Mouse (Mus musculus): Measurements from ENCODE around the gene Bcl2l12. TPM values are rescaled to one million over a fixed set of nuclear protein-coding genes. Genes with fewer than 3 reads are reported as not detected.

The Bcl2l12 gene
- 70.6 and 74.9 TPM in 2 replicates for polyA plus RNA-seq (2014; fragmentation: Nextera tagmentation; extraction: Ambion mirVana)

DNA sequence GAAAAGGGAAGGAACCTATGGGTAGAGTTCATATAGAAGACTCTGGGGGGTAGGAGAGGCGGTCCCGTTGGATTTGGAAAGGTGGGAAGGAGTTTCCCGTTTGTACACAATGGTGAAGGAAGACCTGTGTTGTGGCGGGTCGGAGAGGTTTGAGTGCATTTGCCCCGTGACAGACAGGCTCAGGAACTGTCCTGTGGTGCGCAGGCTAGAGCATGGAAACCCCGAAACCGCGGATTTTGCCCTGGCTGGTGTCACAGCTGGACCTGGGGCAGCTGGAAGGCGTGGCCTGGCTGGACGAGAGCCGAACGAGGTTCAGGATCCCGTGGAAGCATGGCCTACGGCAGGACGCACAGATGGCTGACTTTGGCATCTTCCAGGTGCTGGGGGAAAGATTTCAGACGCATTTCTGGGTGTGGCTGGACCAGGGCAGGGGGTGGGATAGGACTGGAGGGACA lies at the start of gene Bcl2l12:
Bcl2l12 (minus strand) TSS at position 212 of the 455 bp plus-strand sequence.
- H3K4me3 ChIP-seq (ENCODE audit: low read depth, low read length), result peak within 1 kb of the TSS; percentile 66
- WGBS, result 5% methylated on average over 18 of the region's 18 CpGs
- ATAC-seq (replicated peaks; ENCODE audit: low FRiP score) (no peak), DNase-seq (ENCODE audit: low spot score) (no peak)
- no peaks in the 10 kb centered on the region for H3K27me3 ChIP-seq (ENCODE audit: control insufficient read depth, insufficient read depth, low read length)
- H3K4me1 ChIP-seq (replicated peaks; ENCODE audit: control insufficient read depth, insufficient read depth, low read length), result peaks cover 9% of the 10 kb centered on the region
- no peaks in the 10 kb centered on the region for H3K9me3 ChIP-seq (ENCODE audit: control insufficient read depth, low read length)
- H3K36me3 ChIP-seq (ENCODE audit: control insufficient read depth, insufficient read depth, low read length), result peaks cover 17% of the 10 kb centered on the region
- H3K4me2 ChIP-seq (ENCODE audit: low read depth, low read length, severe bottlenecking), result peak within 1 kb of the TSS; percentile 67
- peak within 1 kb of the TSS; percentile 61 for H3K9ac ChIP-seq (ENCODE audit: low read length)
- peak within 1 kb of the TSS; percentile 57; the same call in 1 of the 2 replicates for H3K27ac ChIP-seq (ENCODE audit: low read depth, low read length)

DNA sequence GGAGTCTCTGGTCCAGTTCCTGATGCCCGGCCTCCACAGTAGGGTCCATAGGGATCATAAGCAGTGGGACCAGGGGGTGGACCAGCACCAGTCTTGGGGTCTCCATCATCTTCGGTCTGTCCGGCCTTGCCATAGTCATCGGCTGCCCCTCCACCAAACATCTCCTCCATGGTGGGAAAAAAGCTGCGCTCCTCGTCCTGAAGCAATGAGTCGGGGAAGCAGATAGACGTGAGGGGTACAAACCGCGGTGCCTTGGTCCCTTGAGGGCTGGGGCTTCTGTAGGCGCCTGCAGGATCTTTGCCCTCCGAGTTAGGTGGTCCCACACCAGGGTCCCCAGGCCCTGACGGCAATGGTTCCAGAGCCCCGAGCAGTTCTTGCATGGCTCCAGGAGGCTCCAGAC lies 49.0 kb upstream of the Bcl2l12 start:
- ATAC-seq (replicated peaks; ENCODE audit: low FRiP score), result no peak

DNA sequence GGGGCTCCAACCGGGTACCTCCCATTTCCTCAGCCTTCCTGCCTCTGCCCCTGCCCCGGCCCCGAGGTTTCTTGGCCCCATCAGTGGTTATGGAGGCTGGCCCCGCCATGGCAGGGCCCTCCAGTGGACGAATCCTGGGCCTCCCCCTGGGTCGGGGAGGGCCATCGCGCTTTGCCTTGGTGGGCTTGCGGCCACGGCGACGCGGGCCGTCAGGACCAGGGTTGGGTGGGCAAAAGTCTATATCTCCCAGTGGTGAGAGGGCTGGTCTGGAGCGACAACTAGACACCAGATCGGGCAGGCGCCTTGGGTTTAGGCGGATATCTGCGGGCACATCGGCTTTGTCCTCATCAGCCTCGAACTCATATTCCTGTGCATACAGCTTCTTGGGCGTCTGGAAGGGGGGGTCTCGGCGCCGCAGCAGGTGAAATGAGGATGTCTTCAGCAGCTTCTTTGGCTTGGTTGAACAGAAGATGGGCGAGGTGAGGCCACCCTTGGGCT lies 48.4 kb upstream of the Bcl2l12 start:
- DNase-seq (ENCODE audit: low spot score) (no peak), ATAC-seq (replicated peaks; ENCODE audit: low FRiP score) (no peak)
- Histone ChIP-seq H3K4me1 (replicated peaks; ENCODE audit: control insufficient read depth, insufficient read depth, low read length) (peaks cover 4% of the 10 kb centered on the region; the same call in 1 of the 2 replicates), H3K4me3 (ENCODE audit: low read depth, low read length) (no peak overlapping the region), H3K27me3 (ENCODE audit: control insufficient read depth, insufficient read depth, low read length) (no peaks in the 10 kb centered on the region), H3K9ac (ENCODE audit: low read length) (no peak overlapping the region), H3K36me3 (ENCODE audit: control insufficient read depth, insufficient read depth, low read length) (peaks cover 64% of the 10 kb centered on the region), H3K4me2 (ENCODE audit: low read depth, low read length, severe bottlenecking) (no peak overlapping the region), H3K9me3 (ENCODE audit: control insufficient read depth, low read length) (no peaks in the 10 kb centered on the region), H3K27ac (ENCODE audit: low read depth, low read length) (no peak overlapping the region)
- 94% methylated on average over 26 of the region's 26 CpGs for WGBS

More for the DNA sequence above, 49.0 kb upstream of the Bcl2l12 start:
- Histone ChIP-seq H3K27ac (ENCODE audit: low read depth, low read length) (no peak overlapping the region), H3K4me2 (ENCODE audit: low read depth, low read length, severe bottlenecking) (no peak overlapping the region), H3K36me3 (ENCODE audit: control insufficient read depth, insufficient read depth, low read length) (peaks cover 62% of the 10 kb centered on the region), H3K9me3 (ENCODE audit: control insufficient read depth, low read length) (no peaks in the 10 kb centered on the region), H3K4me3 (ENCODE audit: low read depth, low read length) (no peak overlapping the region), H3K9ac (ENCODE audit: low read length) (no peak overlapping the region), H3K27me3 (ENCODE audit: control insufficient read depth, insufficient read depth, low read length) (no peaks in the 10 kb centered on the region), H3K4me1 (replicated peaks; ENCODE audit: control insufficient read depth, insufficient read depth, low read length) (peaks cover 4% of the 10 kb centered on the region; the same call in 1 of the 2 replicates)
- WGBS, result 96% methylated on average over 14 of the region's 14 CpGs
- DNase-seq (ENCODE audit: low spot score), result no peak

DNA sequence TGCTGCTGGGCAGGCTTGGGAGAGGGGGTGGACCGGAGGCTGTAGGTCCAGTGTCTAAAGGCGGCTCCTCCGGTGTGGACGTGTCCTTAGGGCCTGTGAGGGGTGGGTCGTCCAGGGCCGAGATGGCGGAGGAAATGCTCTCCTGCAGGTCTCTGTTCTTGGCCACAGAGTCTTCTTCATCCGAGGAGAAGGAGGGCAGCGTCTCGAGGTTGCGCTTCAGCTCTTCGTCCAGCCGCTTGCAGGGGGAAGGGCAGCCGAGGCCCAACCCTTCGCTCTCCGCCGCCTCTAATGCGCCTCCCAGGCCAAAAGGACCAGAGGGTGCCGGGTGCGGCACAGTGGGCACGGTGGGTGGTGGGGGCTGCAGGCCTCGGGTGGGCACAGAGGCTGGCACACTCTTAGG lies 47.2 kb upstream of the Bcl2l12 start:
- Histone ChIP-seq H3K27ac (ENCODE audit: low read depth, low read length) (no peak overlapping the region), H3K4me3 (ENCODE audit: low read depth, low read length) (no peak overlapping the region), H3K4me2 (ENCODE audit: low read depth, low read length, severe bottlenecking) (no peak overlapping the region), H3K9ac (ENCODE audit: low read length) (no peak overlapping the region), H3K36me3 (ENCODE audit: control insufficient read depth, insufficient read depth, low read length) (peaks cover 66% of the 10 kb centered on the region), H3K27me3 (ENCODE audit: control insufficient read depth, insufficient read depth, low read length) (no peaks in the 10 kb centered on the region), H3K4me1 (replicated peaks; ENCODE audit: control insufficient read depth, insufficient read depth, low read length) (no peaks in the 10 kb centered on the region), H3K9me3 (ENCODE audit: control insufficient read depth, low read length) (no peaks in the 10 kb centered on the region)
- ATAC-seq (replicated peaks; ENCODE audit: low FRiP score) (no peak), DNase-seq (ENCODE audit: low spot score) (no peak)
- WGBS, result 91% methylated on average over 22 of the region's 22 CpGs

DNA sequence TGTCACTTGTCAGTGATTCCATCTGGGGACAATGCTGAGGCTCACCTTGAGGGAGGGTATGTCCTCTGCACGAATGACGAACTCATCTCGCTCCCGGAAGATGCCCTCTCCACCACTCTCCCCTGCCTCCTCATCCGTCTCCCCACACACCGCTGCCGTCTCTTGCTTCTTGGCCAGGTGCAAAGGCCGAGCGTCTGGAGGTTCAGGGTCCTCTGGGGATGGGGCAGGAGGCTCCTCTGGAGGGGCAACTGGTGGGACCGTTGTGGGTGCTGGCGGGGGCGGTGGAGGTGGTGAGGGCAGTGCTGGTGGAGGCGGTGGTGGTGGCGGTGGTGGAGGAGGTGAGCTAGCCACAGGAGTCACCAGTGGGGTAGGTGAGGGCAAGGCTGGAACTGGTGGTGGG lies 44.8 kb upstream of the Bcl2l12 start:
- Histone ChIP-seq H3K4me3 (ENCODE audit: low read depth, low read length) (no peak overlapping the region), H3K36me3 (ENCODE audit: control insufficient read depth, insufficient read depth, low read length) (peaks cover 50% of the 10 kb centered on the region), H3K27me3 (ENCODE audit: control insufficient read depth, insufficient read depth, low read length) (no peaks in the 10 kb centered on the region), H3K4me1 (replicated peaks; ENCODE audit: control insufficient read depth, insufficient read depth, low read length) (no peaks in the 10 kb centered on the region), H3K4me2 (ENCODE audit: low read depth, low read length, severe bottlenecking) (no peak overlapping the region), H3K9me3 (ENCODE audit: control insufficient read depth, low read length) (no peaks in the 10 kb centered on the region), H3K9ac (ENCODE audit: low read length) (no peak overlapping the region), H3K27ac (ENCODE audit: low read depth, low read length) (no peak overlapping the region)
- DNase-seq (ENCODE audit: low spot score), result peak; percentile 56
- 96% methylated on average over 14 of the region's 14 CpGs for WGBS
- ATAC-seq (replicated peaks; ENCODE audit: low FRiP score), result no peak

DNA sequence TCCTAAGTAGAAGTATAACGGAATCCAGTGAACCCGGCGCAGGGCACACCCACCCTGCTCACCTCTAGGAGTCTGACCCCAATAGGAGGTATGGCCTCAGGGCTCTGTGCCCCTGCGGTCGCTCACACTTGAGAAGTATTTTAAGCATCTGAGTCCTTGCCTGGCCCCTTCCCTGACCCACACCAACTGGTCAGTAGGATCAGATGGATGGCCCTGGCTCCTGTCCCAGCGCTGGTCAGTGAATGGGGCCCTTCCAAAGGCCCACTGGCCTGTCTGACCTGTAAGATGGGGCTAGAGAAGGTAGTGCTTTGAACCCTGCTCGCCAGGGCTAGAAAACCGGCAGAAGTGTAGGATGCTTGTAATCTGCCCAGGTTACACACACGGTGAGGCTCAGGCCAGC lies 42.3 kb upstream of the Bcl2l12 start:
- H3K27me3 ChIP-seq (ENCODE audit: control insufficient read depth, insufficient read depth, low read length), result no peaks in the 10 kb centered on the region
- H3K9ac ChIP-seq (ENCODE audit: low read length), result no peak overlapping the region
- H3K4me3 ChIP-seq (ENCODE audit: low read depth, low read length), result no peak overlapping the region
- H3K4me2 ChIP-seq (ENCODE audit: low read depth, low read length, severe bottlenecking), result no peak overlapping the region
- WGBS, result 92% methylated on average over 9 of the region's 9 CpGs
- DNase-seq (ENCODE audit: low spot score) (no peak), ATAC-seq (replicated peaks; ENCODE audit: low FRiP score) (no peak)
- no peaks in the 10 kb centered on the region for H3K4me1 ChIP-seq (replicated peaks; ENCODE audit: control insufficient read depth, insufficient read depth, low read length)
- H3K36me3 ChIP-seq (ENCODE audit: control insufficient read depth, insufficient read depth, low read length), result peaks cover 38% of the 10 kb centered on the region
- H3K27ac ChIP-seq (ENCODE audit: low read depth, low read length), result no peak overlapping the region
- H3K9me3 ChIP-seq (ENCODE audit: control insufficient read depth, low read length), result no peaks in the 10 kb centered on the region

DNA sequence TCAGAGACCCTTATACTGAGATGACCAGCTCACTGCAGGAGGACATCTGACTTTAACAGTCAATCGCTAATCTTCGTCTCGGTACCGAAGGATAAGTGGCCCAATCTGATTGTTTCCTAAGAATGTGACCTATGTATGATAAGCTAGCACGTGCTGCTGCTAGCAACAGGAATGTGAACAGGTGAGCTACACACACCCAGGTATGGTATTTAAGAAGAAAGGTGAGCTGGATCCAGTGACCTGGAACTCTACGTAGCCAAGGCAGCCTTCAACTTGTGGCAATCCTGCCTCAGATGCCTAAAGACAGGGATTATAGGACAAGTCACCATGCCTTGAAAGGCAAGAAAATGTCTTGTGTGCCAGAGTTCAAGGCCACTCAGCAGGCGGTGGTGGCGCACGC lies 39.9 kb upstream of the Bcl2l12 start:
- no peaks in the 10 kb centered on the region for H3K4me1 ChIP-seq (replicated peaks; ENCODE audit: control insufficient read depth, insufficient read depth, low read length)
- H3K27ac ChIP-seq (ENCODE audit: low read depth, low read length), result no peak overlapping the region
- H3K4me3 ChIP-seq (ENCODE audit: low read depth, low read length), result no peak overlapping the region
- WGBS, result 94% methylated on average over 9 of the region's 9 CpGs
- no peak for DNase-seq (ENCODE audit: low spot score)
- no peak overlapping the region for H3K9ac ChIP-seq (ENCODE audit: low read length)
- no peaks in the 10 kb centered on the region for H3K9me3 ChIP-seq (ENCODE audit: control insufficient read depth, low read length)
- H3K27me3 ChIP-seq (ENCODE audit: control insufficient read depth, insufficient read depth, low read length), result no peaks in the 10 kb centered on the region
- ATAC-seq (replicated peaks; ENCODE audit: low FRiP score), result no peak
- no peak overlapping the region for H3K4me2 ChIP-seq (ENCODE audit: low read depth, low read length, severe bottlenecking)
- H3K36me3 ChIP-seq (ENCODE audit: control insufficient read depth, insufficient read depth, low read length), result peaks cover 42% of the 10 kb centered on the region

DNA sequence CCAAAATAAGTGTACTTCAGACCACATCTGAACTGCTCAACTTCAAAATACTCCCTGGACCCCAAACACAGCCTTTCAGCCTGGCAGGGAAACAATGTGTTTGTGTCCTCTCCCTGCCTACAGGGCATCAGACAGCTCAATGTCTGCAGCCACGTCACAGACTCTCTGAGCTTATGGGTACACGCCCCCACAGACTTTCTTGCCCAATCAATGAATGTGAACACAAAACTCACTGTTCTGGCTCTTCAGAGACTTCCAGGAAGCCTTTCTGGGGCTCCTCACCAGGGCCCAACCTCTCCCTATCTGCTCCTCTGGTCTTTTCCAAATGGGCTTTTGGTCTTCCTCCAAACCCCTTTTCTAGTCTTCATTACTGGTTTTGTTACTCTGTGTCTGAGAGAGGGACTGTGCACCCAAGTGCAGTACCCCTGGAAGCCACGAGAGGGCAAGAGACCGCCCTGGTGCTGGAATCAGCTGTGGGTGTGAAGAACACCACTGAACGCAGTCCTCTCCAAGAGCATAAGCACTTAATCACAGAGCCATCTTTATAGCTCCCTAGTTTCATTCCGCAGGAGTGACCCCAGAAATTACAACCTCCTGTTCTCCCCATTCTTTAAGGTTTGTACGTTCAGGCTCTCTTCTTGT lies 39.3 kb upstream of the Bcl2l12 start:
- WGBS, result 74% methylated on average over 7 of the region's 7 CpGs
- no peaks in the 10 kb centered on the region for H3K9me3 ChIP-seq (ENCODE audit: control insufficient read depth, low read length)
- no peaks in the 10 kb centered on the region for H3K27me3 ChIP-seq (ENCODE audit: control insufficient read depth, insufficient read depth, low read length)
- H3K4me3 ChIP-seq (ENCODE audit: low read depth, low read length), result no peak overlapping the region
- H3K9ac ChIP-seq (ENCODE audit: low read length), result no peak overlapping the region
- H3K27ac ChIP-seq (ENCODE audit: low read depth, low read length), result no peak overlapping the region
- no peak for ATAC-seq (replicated peaks; ENCODE audit: low FRiP score)
- no peaks in the 10 kb centered on the region for H3K4me1 ChIP-seq (replicated peaks; ENCODE audit: control insufficient read depth, insufficient read depth, low read length)
- peaks cover 45% of the 10 kb centered on the region for H3K36me3 ChIP-seq (ENCODE audit: control insufficient read depth, insufficient read depth, low read length)
- peak; percentile 77 for DNase-seq (ENCODE audit: low spot score)
- no peak overlapping the region for H3K4me2 ChIP-seq (ENCODE audit: low read depth, low read length, severe bottlenecking)

DNA sequence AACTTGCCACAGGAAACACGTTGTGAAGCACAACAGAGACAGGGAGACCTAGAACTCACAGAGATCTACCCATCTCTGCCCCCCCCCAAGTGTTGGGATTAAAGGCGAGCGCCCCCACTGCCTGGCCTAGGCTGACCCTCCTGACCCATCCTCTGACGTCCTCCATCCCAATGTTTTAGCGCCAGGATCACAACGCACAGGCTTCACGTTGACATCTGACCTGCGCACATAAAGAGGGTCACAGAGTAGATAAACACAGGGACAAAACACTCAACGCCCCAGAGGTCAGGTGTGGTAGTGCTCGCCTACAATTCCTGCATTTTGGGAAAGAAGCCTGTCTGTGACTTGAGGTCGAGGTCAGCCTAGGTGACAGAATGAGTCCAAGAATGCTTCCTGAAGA lies 38.2 kb upstream of the Bcl2l12 start:
- no peaks in the 10 kb centered on the region for H3K9me3 ChIP-seq (ENCODE audit: control insufficient read depth, low read length)
- WGBS, result 93% methylated on average over 11 of the region's 11 CpGs
- H3K9ac ChIP-seq (ENCODE audit: low read length), result no peak overlapping the region
- H3K27me3 ChIP-seq (ENCODE audit: control insufficient read depth, insufficient read depth, low read length), result no peaks in the 10 kb centered on the region
- ATAC-seq (replicated peaks; ENCODE audit: low FRiP score) (no peak), DNase-seq (ENCODE audit: low spot score) (no peak)
- H3K4me2 ChIP-seq (ENCODE audit: low read depth, low read length, severe bottlenecking), result no peak overlapping the region
- no peak overlapping the region for H3K4me3 ChIP-seq (ENCODE audit: low read depth, low read length)
- H3K4me1 ChIP-seq (replicated peaks; ENCODE audit: control insufficient read depth, insufficient read depth, low read length), result no peaks in the 10 kb centered on the region
- H3K27ac ChIP-seq (ENCODE audit: low read depth, low read length), result no peak overlapping the region
- peaks cover 46% of the 10 kb centered on the region for H3K36me3 ChIP-seq (ENCODE audit: control insufficient read depth, insufficient read depth, low read length)
